Mouse (Mus musculus) cerebellum, adult 2 months (tissue): ENCODE results near the gene Pfas.

Experiments used
- CTCF ChIP-seq: fragments of 200-500 bp; IDR thresholded peaks from 2 replicates; pipeline ENCODE4 v1.5.1; 2011; ENCODE audit warnings: low read depth, mild to moderate bottlenecking, control low read depth, low read length, moderate library complexity, borderline replicate concordance; ENCODE audit not compliant: insufficient read depth
- POLR2A ChIP-seq: fragments of 200-500 bp; IDR thresholded peaks from 2 replicates; pipeline ENCODE4 v1.6.1; 2011; ENCODE audit warnings: low read length, control low read depth, borderline replicate concordance; ENCODE audit not compliant: insufficient read depth

DNA sequence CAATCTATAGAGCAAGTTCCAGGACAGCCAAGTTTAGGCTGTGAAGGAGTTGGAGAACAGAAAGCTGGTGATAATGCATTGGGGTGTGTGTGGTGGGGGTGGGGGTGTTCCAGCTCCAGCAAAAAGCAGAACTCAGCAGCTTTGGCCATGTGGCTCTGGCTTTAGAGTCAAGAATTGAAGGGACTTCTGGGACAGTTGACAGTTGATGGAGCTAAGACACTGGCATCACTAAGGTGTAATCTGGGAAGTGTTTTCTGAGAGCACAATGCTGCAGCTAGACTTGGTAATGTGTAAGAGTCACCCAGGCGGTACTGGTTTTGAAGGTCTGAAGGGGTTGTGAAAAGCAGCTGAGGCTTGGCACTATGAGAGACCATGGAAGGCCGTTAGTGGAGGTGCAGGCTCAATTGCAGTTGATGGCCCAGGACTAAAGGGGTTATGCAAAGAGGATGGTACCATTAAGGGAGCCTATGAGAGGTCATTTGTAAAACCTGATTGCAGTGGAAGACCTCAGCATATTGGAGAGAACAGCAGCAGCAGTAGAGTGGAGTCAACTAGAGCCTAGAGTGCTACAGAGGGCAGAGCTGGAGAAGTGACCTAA is 44.7 kb upstream of the Pfas start:
- TF ChIP-seq POLR2A (no peak), CTCF (no peak)
